Mouse (Mus musculus) CH12.LX (cell line): ENCODE measurements at regions not wholly inside any gene's neighbourhood (a gene's known extent, or its start where the extent isn't known, plus 50 kb on each side); places are given as distances from the start of the nearest gene placed in this dataset.

Source experiments
- DNase-seq: peaks from one replicate; pipeline ENCODE4 v3.0.0-alpha.2; 2013; ENCODE audit errors: extremely low read depth
- H3K27ac ChIP-seq: 2 replicates; pipeline ENCODE4 v1.5.1; 2012; ENCODE audit warnings: low read depth, mild to moderate bottlenecking, control low read depth, moderate library complexity; ENCODE audit not compliant: insufficient read depth
- H3K27me3 ChIP-seq: replicated peaks from 2 replicates; pipeline ENCODE3; 2012; ENCODE audit warnings: inconsistent platforms
- H3K36me3 ChIP-seq, 2 experiments: replicated peaks in 1 of 2; 2 replicates each; pipeline versions ENCODE3 to v1.6.1; 2012; ENCODE audit warnings: inconsistent platforms in 1 of 2, low read length in 1 of 2, mild to moderate bottlenecking in 1 of 2, mixed read lengths in 1 of 2, moderate library complexity in 1 of 2; ENCODE audit not compliant: control insufficient read depth in 1 of 2, insufficient read depth in 1 of 2
- H3K4me1 ChIP-seq, 2 experiments: 2 replicates each; pipeline ENCODE4 v1.6.1; 2012; ENCODE audit warnings: inconsistent platforms in 1 of 2, moderate library complexity in 1 of 2; ENCODE audit not compliant: insufficient read depth in 2 of 2, control insufficient read depth in 1 of 2
- H3K4me2 ChIP-seq: 2 replicates; pipeline ENCODE4 v1.6.1; 2012; ENCODE audit warnings: low read depth, mild to moderate bottlenecking, control low read depth; ENCODE audit not compliant: poor library complexity, insufficient read depth, severe bottlenecking
- H3K4me3 ChIP-seq, 3 experiments: fragments of 150-350 bp in 1 of 3; sonication (generic) in 1 of 3; replicated peaks in 1 of 3; 2 replicates each; pipeline versions ENCODE3 to v1.5.1; 2011 to 2012; ENCODE audit warnings: low read depth in 2 of 3, low read length in 2 of 3, mild to moderate bottlenecking in 2 of 3, moderate library complexity in 2 of 3, control low read depth in 1 of 3, improper control_type of control experiment in 1 of 3, inconsistent platforms in 1 of 3, mixed read lengths in 1 of 3; ENCODE audit not compliant: poor library complexity in 1 of 3
- H3K79me2 ChIP-seq: replicated peaks from 2 replicates; pipeline ENCODE4 v1.6.1; 2012; ENCODE audit warnings: mild to moderate bottlenecking, moderate library complexity; ENCODE audit not compliant: control insufficient read depth, poor library complexity, insufficient read depth, severe bottlenecking; ENCODE audit errors: extremely low read depth
- H3K9ac ChIP-seq: 2 replicates; pipeline ENCODE4 v1.6.1; 2012; ENCODE audit warnings: low read depth, mild to moderate bottlenecking, control low read depth, moderate library complexity; ENCODE audit not compliant: insufficient read depth
- H3K9me3 ChIP-seq: replicated peaks from 2 replicates; pipeline ENCODE3; 2012; ENCODE audit warnings: low read length, inconsistent platforms, mixed read lengths
- BHLHE40 ChIP-seq: IDR thresholded peaks from 2 replicates; pipeline ENCODE4 v1.6.1; 2011; ENCODE audit warnings: mild to moderate bottlenecking, low read depth, low read length, improper control_type of control experiment
- CHD1 ChIP-seq: IDR thresholded peaks from 2 replicates; pipeline ENCODE4 v1.6.1; 2012; ENCODE audit warnings: low read depth, low read length, improper control_type of control experiment, inconsistent platforms
- CTCF ChIP-seq, 2 experiments: IDR thresholded peaks in 1 of 2; conservative IDR thresholded peaks in 1 of 2; 2 replicates each; pipeline ENCODE4 v1.5.1; 2011 to 2012; ENCODE audit warnings: low read depth in 2 of 2, low read length in 2 of 2, improper control_type of control experiment in 1 of 2, inconsistent platforms in 1 of 2, mild to moderate bottlenecking in 1 of 2, moderate library complexity in 1 of 2
- EP300 ChIP-seq: IDR thresholded peaks from 2 replicates; pipeline ENCODE4 v1.6.1; 2011; ENCODE audit warnings: low read length, improper control_type of control experiment
- ETS1 ChIP-seq: conservative IDR thresholded peaks from 2 replicates; pipeline ENCODE4 v1.6.1; 2012; ENCODE audit warnings: low read depth, mild to moderate bottlenecking, inconsistent platforms, low read length, improper control_type of control experiment, moderate library complexity
- HCFC1 ChIP-seq: IDR thresholded peaks from 2 replicates; pipeline ENCODE4 v1.6.1; 2012; ENCODE audit warnings: low read depth, mild to moderate bottlenecking, inconsistent platforms, low read length, improper control_type of control experiment
- JUN ChIP-seq: IDR thresholded peaks from 2 replicates; pipeline ENCODE4 v1.6.1; 2011; ENCODE audit warnings: low read depth, mild to moderate bottlenecking, low read length, improper control_type of control experiment, moderate library complexity; ENCODE audit not compliant: insufficient read depth
- JUND ChIP-seq: conservative IDR thresholded peaks from 2 replicates; pipeline ENCODE4 v1.6.1; 2011; ENCODE audit warnings: low read depth, low read length, improper control_type of control experiment
- MAFK ChIP-seq: IDR thresholded peaks from 2 replicates; pipeline ENCODE4 v1.6.1; 2011; ENCODE audit warnings: low read length, improper control_type of control experiment; ENCODE audit not compliant: insufficient replicate concordance
- MEF2A ChIP-seq: IDR thresholded peaks from 2 replicates; pipeline ENCODE4 v1.6.1; 2014; ENCODE audit warnings: low read depth, mild to moderate bottlenecking, inconsistent platforms, low read length, improper control_type of control experiment, borderline replicate concordance
- MXI1 ChIP-seq: IDR thresholded peaks from 2 replicates; pipeline ENCODE4 v1.6.1; 2011; ENCODE audit warnings: mild to moderate bottlenecking, low read depth, low read length, improper control_type of control experiment
- MYC ChIP-seq: IDR thresholded peaks from 2 replicates; pipeline ENCODE4 v1.6.1; 2011; ENCODE audit warnings: low read depth, mild to moderate bottlenecking, improper control_type of control experiment, low read length
- NELFE ChIP-seq: IDR thresholded peaks from 2 replicates; pipeline ENCODE4 v1.6.1; 2011; ENCODE audit warnings: low read depth, low read length, improper control_type of control experiment
- NRF1 ChIP-seq: IDR thresholded peaks from 2 replicates; pipeline ENCODE4 v1.6.1; 2014; ENCODE audit warnings: low read depth, mild to moderate bottlenecking, inconsistent platforms, low read length, improper control_type of control experiment, moderate library complexity
- POLR2A ChIP-seq: IDR thresholded peaks from 2 replicates; pipeline ENCODE4 v1.6.1; 2011; ENCODE audit warnings: low read depth, mild to moderate bottlenecking, improper control_type of control experiment, low read length
- POLR2AphosphoS2 ChIP-seq: IDR thresholded peaks from 2 replicates; pipeline ENCODE4 v1.6.1; 2011; ENCODE audit warnings: low read depth, low read length, improper control_type of control experiment
- RAD21 ChIP-seq: IDR thresholded peaks from 2 replicates; pipeline ENCODE4 v1.6.1; 2011; ENCODE audit warnings: low read depth, mild to moderate bottlenecking, low read length, improper control_type of control experiment, moderate library complexity
- RCOR1 ChIP-seq: conservative IDR thresholded peaks from 2 replicates; pipeline ENCODE4 v1.6.1; 2012; ENCODE audit warnings: low read depth, mild to moderate bottlenecking, inconsistent platforms, low read length, improper control_type of control experiment
- SIN3A ChIP-seq: IDR thresholded peaks from 2 replicates; pipeline ENCODE4 v1.6.1; 2012; ENCODE audit warnings: low read length, improper control_type of control experiment, inconsistent platforms
- SMC3 ChIP-seq: IDR thresholded peaks from 2 replicates; pipeline ENCODE4 v1.6.1; 2011; ENCODE audit warnings: low read depth, low read length, improper control_type of control experiment
- TBP ChIP-seq: conservative IDR thresholded peaks from 2 replicates; pipeline ENCODE4 v1.6.1; 2011; ENCODE audit warnings: low read depth, low read length, improper control_type of control experiment
- USF1 ChIP-seq: IDR thresholded peaks from 2 replicates; pipeline ENCODE4 v1.6.1; 2014; ENCODE audit warnings: low read depth, mild to moderate bottlenecking, inconsistent platforms, low read length, improper control_type of control experiment
- USF2 ChIP-seq: conservative IDR thresholded peaks from 2 replicates; pipeline ENCODE4 v1.6.1; 2011; ENCODE audit warnings: low read depth, low read length, improper control_type of control experiment
- ZC3H11A ChIP-seq: IDR thresholded peaks from 2 replicates; pipeline ENCODE4 v1.6.1; 2012; ENCODE audit warnings: low read depth, mild to moderate bottlenecking, inconsistent platforms, low read length, improper control_type of control experiment
- ZKSCAN1 ChIP-seq: IDR thresholded peaks from 2 replicates; pipeline ENCODE4 v1.6.1; 2012; ENCODE audit warnings: low read depth, inconsistent platforms, low read length, improper control_type of control experiment, borderline replicate concordance
- ZMIZ1 ChIP-seq: IDR thresholded peaks from 2 replicates; pipeline ENCODE4 v1.6.1; 2012; ENCODE audit warnings: low read depth, mild to moderate bottlenecking, inconsistent platforms, low read length, improper control_type of control experiment
- ZNF384 ChIP-seq: IDR thresholded peaks from 2 replicates; pipeline ENCODE4 v1.6.1; 2012; ENCODE audit warnings: low read depth, low read length, improper control_type of control experiment, inconsistent platforms
- dilution Hi-C: fragments of 300-500 bp; cut with MboI; formaldehyde crosslinking; loops from 2 replicates; pipeline ENCODE4 v1.14.3; 2020; ENCODE audit warnings: low sequenced_read_pairs; ENCODE audit not compliant: extremely low pct_unique_long_range_greater_than_20kb, extremely low pct_ligation_motif_present
- in situ Hi-C: fragments of 300-500 bp; cut with MboI; formaldehyde crosslinking; loops from 3 replicates; pipeline ENCODE4 v1.14.3; 2019; ENCODE audit warnings: low sequenced_read_pairs, low pct_ligation_motif_present, low pct_unique_long_range_greater_than_20kb, mixed read lengths

GRCm38 (mm10) chr15:36708471-36708870 is 299.1 kb downstream of the Zfp706 start:
- peak; percentile 90 for DNase-seq
- H3K36me3 ChIP-seq: no peaks in the 10 kb centered on the region
- H3K9ac ChIP-seq: no peak overlapping the region
- TF ChIP-seq CTCF (conservative IDR thresholded peaks at IDR 0.05 in 1 of 2, IDR thresholded peaks at IDR 0.05 in 1 of 2; ENCODE audit: low read depth in 2 of 2, low read length in 2 of 2) (peak; percentile 92 to 97), CHD1 (no peak), MXI1 (no peak), SIN3A (no peak), USF2 (no peak), ETS1 (no peak), POLR2A (no peak), NELFE (0 out of 2 replicates have a peak, but pooled peaks have one; percentile 14), MYC (no peak), RCOR1 (no peak), MAFK (no peak), NRF1 (no peak), ZMIZ1 (no peak), POLR2AphosphoS2 (no peak), ZC3H11A (no peak), TBP (no peak), BHLHE40 (no peak), USF1 (no peak), EP300 (no peak), SMC3 (peak; percentile 73), JUND (no peak), ZNF384 (peak; percentile 61; the same call in 1 of the 2 replicates), ZKSCAN1 (no peak), JUN (no peak), MEF2A (no peak), HCFC1 (no peak), RAD21 (peak; percentile 89)
- peaks cover 2 to 6% of the 10 kb centered on the region in 2 experiments; a peak in 2 of 4 replicates for H3K4me1 ChIP-seq
- no peak overlapping the region for H3K4me3 ChIP-seq
- H3K4me2 ChIP-seq: no peak overlapping the region
- peaks cover 2% of the 10 kb centered on the region for H3K27me3 ChIP-seq
- in situ Hi-C loops: loop anchor here (5.0 to 25.0 kb wide), 3 partner anchors 121 to 541 kb away; no protein-coding TSS in a partner anchor
- no peak overlapping the region for H3K27ac ChIP-seq
- dilution Hi-C loops: no loop called here
- no peaks in the 10 kb centered on the region for H3K9me3 ChIP-seq
- H3K79me2 ChIP-seq: no peaks in the 10 kb centered on the region
